Mouse (Mus musculus) spleen, adult 2 months (tissue): ENCODE measurements around the gene Bod1l.

ENCODE experiments used
- CTCF ChIP-seq: fragments of 200-500 bp; IDR thresholded peaks from 2 replicates; pipeline ENCODE4 v1.5.1; 2011; ENCODE audit warnings: mild to moderate bottlenecking, inconsistent platforms; ENCODE audit not compliant: insufficient read depth, insufficient read length, insufficient replicate concordance; ENCODE audit errors: extremely low read depth
- POLR2A ChIP-seq: fragments of 200-500 bp; IDR thresholded peaks from 2 replicates; pipeline ENCODE4 v1.6.1; 2011; ENCODE audit warnings: low read depth, low read length, inconsistent platforms

GRCm38 (mm10) chr5:41756396-41756795 lies 87.7 kb downstream of the Bod1l start:
- TF ChIP-seq POLR2A: no peak
- no peak for TF ChIP-seq CTCF
